Mouse (Mus musculus) bone marrow, adult 2 months (tissue): ENCODE measurements around the gene Pop5. TPM values are rescaled to one million over a fixed set of nuclear protein-coding genes. Genes with fewer than 3 reads are reported as not detected.

Source experiments
- H3K27ac ChIP-seq: fragments of 200-500 bp; 2 replicates; pipeline ENCODE4 v1.5.1; 2012; ENCODE audit warnings: low read depth, mild to moderate bottlenecking, control low read depth, inconsistent platforms, low read length; ENCODE audit not compliant: control insufficient read depth, poor library complexity, insufficient read depth
- H3K4me1 ChIP-seq: fragments of 200-500 bp; 2 replicates; pipeline ENCODE4 v1.6.1; 2011; ENCODE audit warnings: low read length; ENCODE audit not compliant: control insufficient read depth, insufficient read depth
- H3K4me3 ChIP-seq: fragments of 200-500 bp; replicated peaks from 2 replicates; pipeline ENCODE3; 2011; ENCODE audit warnings: mild to moderate bottlenecking, low read depth, low read length, control low read depth; ENCODE audit not compliant: control insufficient read depth
- CTCF ChIP-seq: fragments of 200-500 bp; IDR thresholded peaks from 2 replicates; pipeline ENCODE4 v1.5.1; 2011; ENCODE audit warnings: low read length, control low read depth; ENCODE audit not compliant: control insufficient read depth, insufficient read depth
- POLR2A ChIP-seq: fragments of 200-500 bp; IDR thresholded peaks from 2 replicates; pipeline ENCODE4 v1.6.1; 2011; ENCODE audit warnings: low read depth, mild to moderate bottlenecking, control low read depth, low read length, borderline replicate concordance; ENCODE audit not compliant: control insufficient read depth
- WGBS: fragments of 180-500 bp; shearing (Covaris S2); methylation state at CpG from one replicate; pipeline ENCODE4 v1.1.7; 2018; 5-methylcytosine and 5-hydroxymethylcytosine counted together
- polyA plus RNA-seq: library from polyadenylated mRNA; stranded (reverse); fragments of >200 nt; gene quantifications from 2 replicates; pipeline ENCODE4 v1.2.4, GENCODE M21; 2011; ENCODE audit warnings: low replicate concordance; ENCODE audit not compliant: missing spikeins, insufficient read depth, insufficient read length

The Pop5 gene
- polyA plus RNA-seq, 1 experiment: 96.1 TPM

- Histone ChIP-seq H3K4me1 (no peaks in the 10 kb centered on the region; the same call in 1 of the 2 replicates), H3K27ac (no peak overlapping the region), H3K4me3 (no peak overlapping the region)
- WGBS: 63% methylated on average over 15 of the region's 15 CpGs
- TF ChIP-seq POLR2A (no peak), CTCF (no peak)
These were observed 4.6 kb upstream of the Pop5 start for GRCm38 (mm10) chr5:115230830-115231551.

GRCm38 (mm10) chr5:115231552-115232120 lies 4.0 kb upstream of the Pop5 start:
- 17% methylated on average over 16 of the region's 16 CpGs for whole genome bisulfite sequencing

DNA sequence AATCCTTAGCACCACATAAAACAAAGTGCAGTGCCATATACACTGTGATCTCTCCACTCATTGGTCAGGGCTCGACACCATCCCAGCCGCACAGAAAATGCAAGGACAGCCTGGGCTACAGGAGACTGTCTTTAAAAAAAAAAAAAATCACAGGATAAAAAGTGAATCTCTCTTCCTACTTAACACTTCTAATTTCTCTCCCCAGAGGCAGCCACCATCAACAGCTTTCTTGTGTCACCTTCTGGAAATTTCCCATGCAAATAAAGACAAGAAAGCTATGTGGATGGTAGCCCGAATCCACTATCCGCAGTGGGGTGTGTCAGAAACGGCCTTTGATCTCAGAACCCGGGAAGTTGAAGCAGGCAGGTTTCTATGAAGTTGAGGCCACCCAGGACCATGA lies 3.1 kb upstream of the Pop5 start:
- TF ChIP-seq CTCF (no peak), POLR2A (no peak)
- Histone ChIP-seq H3K27ac (no peak overlapping the region), H3K4me3 (no peak overlapping the region), H3K4me1 (no peaks in the 10 kb centered on the region; the same call in 1 of the 2 replicates)
- 60% methylated on average over 6 of the region's 6 CpGs for WGBS

More at GRCm38 (mm10) chr5:115231552-115232120, 4.0 kb upstream of the Pop5 start:
- no peaks in the 10 kb centered on the region; the same call in 1 of the 2 replicates for H3K4me1 ChIP-seq
- H3K4me3 ChIP-seq: no peak overlapping the region
- TF ChIP-seq POLR2A (no peak), CTCF (no peak)
- H3K27ac ChIP-seq: no peak overlapping the region

DNA sequence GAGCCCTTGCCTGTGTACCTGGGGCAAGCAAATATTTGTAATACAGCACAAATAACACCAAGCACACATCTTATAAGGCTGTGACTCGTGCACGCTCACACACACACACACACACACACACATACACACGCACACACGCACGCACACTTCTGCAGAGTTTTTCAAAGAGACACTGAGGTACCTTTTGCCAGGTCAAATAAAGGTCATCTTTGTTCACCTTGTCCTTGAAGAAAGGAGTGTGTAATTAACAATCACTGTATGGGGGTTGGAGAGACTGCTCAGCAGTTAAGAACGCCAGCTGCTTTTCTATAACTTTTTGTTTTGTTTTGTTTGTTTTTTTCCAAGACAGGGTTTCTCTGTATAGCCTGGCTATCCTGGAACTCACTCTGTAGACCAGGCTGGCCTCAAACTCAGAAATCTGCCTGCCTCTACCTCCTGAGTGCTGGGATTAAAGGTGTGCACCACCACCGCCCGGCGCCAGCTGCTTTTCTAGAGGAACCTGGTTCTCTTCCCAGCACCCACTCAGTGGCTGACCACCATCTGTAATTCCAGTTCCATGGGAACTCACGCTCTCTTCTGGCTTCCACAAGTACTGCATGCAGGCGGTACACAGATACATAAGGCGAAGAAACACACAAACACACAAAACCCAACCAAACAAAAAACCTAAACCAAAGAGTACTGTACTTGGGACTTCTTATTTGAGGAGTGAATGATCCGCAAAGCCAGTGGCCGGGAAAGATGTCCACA lies 2.4 kb upstream of the Pop5 start:
- no peak overlapping the region for H3K27ac ChIP-seq
- TF ChIP-seq POLR2A (no peak), CTCF (no peak)
- WGBS: 85% methylated on average over 14 of the region's 14 CpGs
- no peak overlapping the region for H3K4me3 ChIP-seq
- H3K4me1 ChIP-seq: no peaks in the 10 kb centered on the region; the same call in 1 of the 2 replicates

DNA sequence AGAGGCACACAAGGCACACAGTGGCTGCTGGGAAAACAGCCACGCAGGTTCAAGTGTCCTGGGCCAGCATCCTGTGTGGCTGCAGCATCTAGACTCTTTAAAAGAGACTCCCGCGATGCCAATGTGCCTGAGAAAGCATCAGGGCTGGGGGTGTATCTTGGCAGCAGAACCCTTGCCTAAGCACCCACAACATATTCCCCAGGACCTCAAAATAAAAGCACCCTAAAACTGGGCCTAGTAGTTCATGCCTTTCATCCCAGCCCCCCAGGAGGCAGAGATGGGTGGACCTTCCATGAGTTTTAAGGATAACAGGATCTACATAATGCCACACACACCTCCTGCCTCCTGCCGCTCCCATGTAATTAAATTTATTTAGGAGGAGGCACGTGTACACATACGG lies 1.1 kb upstream of the Pop5 start:
- TF ChIP-seq CTCF (no peak), POLR2A (no peak)
- H3K4me1 ChIP-seq: no peaks in the 10 kb centered on the region; the same call in 1 of the 2 replicates
- no peak overlapping the region for H3K4me3 ChIP-seq
- 86% methylated on average over 6 of the region's 6 CpGs for WGBS
- no peak overlapping the region for H3K27ac ChIP-seq

DNA sequence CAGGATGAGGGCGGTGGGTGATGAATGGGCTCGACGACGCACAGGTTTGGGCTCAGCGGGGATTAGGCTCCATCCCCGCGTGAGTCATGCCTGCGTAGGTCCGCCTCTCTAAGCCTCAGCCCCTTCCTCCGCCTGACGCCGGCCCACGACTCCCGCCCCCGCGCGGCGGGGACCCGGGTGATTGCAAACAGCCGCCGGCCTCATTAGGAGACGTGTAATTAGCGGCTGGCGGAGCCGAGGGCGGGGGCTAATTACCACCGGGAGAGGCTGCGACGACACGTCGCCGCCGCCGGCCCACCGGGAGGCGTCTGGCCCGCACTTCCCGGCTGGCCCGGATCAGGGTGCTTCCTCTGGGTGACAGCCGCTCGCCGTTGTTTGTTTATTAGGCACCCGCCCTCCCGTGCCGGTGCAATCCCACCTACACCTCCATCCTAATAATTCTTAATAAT lies 289 bp upstream of the Pop5 start:
- no peak for TF ChIP-seq CTCF
- TF ChIP-seq POLR2A: no peak

DNA sequence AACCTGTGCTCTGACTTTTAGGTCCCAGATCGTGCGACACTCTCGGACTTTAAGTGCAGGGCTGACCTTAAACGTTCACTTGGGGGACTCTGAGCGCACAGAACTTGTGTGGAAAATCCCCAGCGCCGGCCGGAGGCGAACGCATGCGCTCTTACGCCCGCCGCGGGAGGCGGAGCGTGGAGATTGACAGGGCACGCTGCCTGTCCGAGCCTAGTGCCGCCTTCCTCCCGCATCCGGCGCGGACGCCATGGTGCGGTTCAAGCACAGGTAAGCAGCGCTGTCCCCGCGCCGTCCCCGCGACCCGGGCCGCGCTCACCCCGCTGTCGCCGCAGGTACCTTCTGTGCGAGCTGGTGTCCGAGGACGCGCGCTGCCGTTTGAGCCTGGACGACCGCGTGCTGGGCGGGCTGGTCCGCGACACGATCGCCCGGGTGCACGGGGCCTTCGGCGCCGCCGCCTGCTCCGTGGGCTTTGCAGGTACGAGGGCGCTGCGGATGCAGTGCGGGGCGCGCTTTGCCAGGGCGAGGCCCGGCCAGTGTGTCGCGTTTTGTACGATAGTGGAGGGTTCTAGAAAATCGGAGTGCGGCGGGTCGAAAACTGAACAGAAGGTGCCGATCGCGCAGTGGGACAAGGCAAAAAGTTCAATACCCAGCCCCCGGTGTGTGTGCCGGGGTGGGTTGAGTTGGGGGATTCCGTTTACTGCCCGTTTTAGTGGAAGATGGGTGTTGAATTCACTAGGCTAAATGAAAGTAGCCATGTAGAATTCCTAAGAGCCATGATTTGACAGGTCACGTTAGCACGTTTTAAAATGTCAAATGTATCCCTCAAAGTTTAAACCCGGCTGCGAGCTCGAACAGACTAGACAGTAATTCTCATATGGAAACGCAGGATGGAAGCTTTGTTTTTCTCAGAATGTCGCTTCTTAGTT lies 2.4 kb downstream of the Pop5 start:
- no peak for TF ChIP-seq CTCF
- peak; percentile 83; the same call in 1 of the 2 replicates for TF ChIP-seq POLR2A
- under 1% methylated on average over 88 of the region's 88 CpGs for WGBS
- peak overlapping the region; percentile 58; the same call in 1 of the 2 replicates for H3K27ac ChIP-seq

More for the DNA sequence above, 289 bp upstream of the Pop5 start:
- Histone ChIP-seq H3K4me3 (peak overlapping the region; percentile 56), H3K27ac (no peak overlapping the region), H3K4me1 (no peaks in the 10 kb centered on the region; the same call in 1 of the 2 replicates)
- WGBS: 2% methylated on average over 45 of the region's 45 CpGs

More for the DNA sequence above, 2.4 kb downstream of the Pop5 start:
- Histone ChIP-seq H3K4me1 (no peaks in the 10 kb centered on the region; the same call in 1 of the 2 replicates), H3K4me3 (peak overlapping the region; percentile 96)
